Mouse (Mus musculus): ENCODE data around the gene Tssc4. TPM values are rescaled to one million over a fixed set of nuclear protein-coding genes. Genes with fewer than 3 reads are reported as not detected.

Gene Tssc4
- polyA plus RNA-seq, 1 experiment from 2014 or later, result 98.7 TPM

DNA sequence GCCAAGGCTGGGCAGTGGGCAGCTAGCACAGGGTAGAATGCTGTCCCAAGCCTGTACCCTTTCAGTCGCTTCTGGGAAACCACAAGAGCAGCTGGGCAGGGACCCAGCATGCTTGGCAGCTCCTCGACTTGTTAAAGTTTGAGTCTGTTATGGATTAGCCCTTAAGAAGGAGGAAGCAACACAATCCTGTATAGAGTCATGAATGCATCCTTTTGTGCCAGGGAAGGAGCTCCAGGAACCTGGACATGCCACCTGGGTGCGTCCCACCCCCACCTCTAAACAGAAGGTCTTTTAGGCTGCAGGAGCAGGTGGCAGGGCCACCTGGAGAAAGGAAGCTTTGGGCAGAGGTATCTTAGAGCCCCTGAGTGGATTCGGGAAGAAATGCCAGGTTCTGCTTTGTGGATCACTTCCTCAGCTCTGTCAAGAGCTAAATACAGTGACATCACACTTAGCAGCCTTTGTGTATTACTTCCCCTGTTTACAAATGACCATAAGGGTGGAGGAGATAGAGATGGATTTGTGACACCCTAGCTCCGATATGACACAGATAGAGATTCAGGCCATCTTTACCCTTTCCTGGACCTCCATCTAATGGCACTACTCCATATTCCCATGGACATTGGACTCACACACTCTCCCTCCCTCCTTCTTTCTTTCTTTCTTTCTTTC is 9.7 kb upstream of the Tssc4 start:
- H3K27me3 ChIP-seq (replicated peaks; ENCODE audit: control insufficient read depth, insufficient read depth, low read length), result no peaks in the 10 kb centered on the region
- no peak overlapping the region for H3K4me2 ChIP-seq (ENCODE audit: low read length)
- no peaks in the 10 kb centered on the region for H3K9me3 ChIP-seq (ENCODE audit: control insufficient read depth, low read length)
- H3K27ac ChIP-seq (ENCODE audit: low read depth, low read length), result peak overlapping the region; percentile 55; the same call in 1 of the 2 replicates
- H3K4me3 ChIP-seq (ENCODE audit: low read length), result no peak overlapping the region
- peaks cover 18% of the 10 kb centered on the region for H3K36me3 ChIP-seq (ENCODE audit: control insufficient read depth, insufficient read depth, low read length)
- 73% methylated on average over 5 of the region's 5 CpGs for WGBS
- H3K9ac ChIP-seq (ENCODE audit: low read depth, low read length), result no peak overlapping the region
- no peak for ATAC-seq
- H3K4me1 ChIP-seq (ENCODE audit: control insufficient read depth, insufficient read depth, low read depth, low read length), result peaks cover 39% of the 10 kb centered on the region

DNA sequence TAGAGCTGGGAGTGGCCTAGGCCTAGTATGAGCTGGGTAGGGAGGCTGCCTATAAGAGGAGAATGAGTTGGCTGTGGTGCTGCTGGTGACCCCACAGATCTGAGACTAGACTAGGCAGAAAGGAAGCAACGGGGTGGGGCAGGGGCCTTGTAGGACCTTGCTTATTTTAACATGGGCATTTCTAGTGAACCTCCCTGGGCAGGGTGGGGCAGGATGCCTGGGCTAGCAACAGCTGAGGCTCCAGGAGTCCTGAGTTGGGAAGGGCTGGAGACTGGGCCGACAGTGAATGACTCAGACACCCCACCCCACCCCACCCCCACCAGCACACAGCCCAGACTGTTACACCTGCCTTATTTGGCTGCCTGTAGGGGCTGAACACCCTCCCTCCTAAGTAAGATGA is 6.3 kb upstream of the Tssc4 start:
- no peak overlapping the region for H3K4me3 ChIP-seq (ENCODE audit: low read length)
- no peaks in the 10 kb centered on the region for H3K9me3 ChIP-seq (ENCODE audit: control insufficient read depth, low read length)
- no peaks in the 10 kb centered on the region for H3K27me3 ChIP-seq (replicated peaks; ENCODE audit: control insufficient read depth, insufficient read depth, low read length)
- no peak for ATAC-seq
- H3K9ac ChIP-seq (ENCODE audit: low read depth, low read length), result no peak overlapping the region
- no peak overlapping the region for H3K4me2 ChIP-seq (ENCODE audit: low read length)
- WGBS, result 73% methylated on average over 2 of the region's 2 CpGs
- H3K27ac ChIP-seq (ENCODE audit: low read depth, low read length), result no peak overlapping the region
- H3K36me3 ChIP-seq (ENCODE audit: control insufficient read depth, insufficient read depth, low read length), result peaks cover 48% of the 10 kb centered on the region
- H3K4me1 ChIP-seq (ENCODE audit: control insufficient read depth, insufficient read depth, low read depth, low read length), result peaks cover 17% of the 10 kb centered on the region

DNA sequence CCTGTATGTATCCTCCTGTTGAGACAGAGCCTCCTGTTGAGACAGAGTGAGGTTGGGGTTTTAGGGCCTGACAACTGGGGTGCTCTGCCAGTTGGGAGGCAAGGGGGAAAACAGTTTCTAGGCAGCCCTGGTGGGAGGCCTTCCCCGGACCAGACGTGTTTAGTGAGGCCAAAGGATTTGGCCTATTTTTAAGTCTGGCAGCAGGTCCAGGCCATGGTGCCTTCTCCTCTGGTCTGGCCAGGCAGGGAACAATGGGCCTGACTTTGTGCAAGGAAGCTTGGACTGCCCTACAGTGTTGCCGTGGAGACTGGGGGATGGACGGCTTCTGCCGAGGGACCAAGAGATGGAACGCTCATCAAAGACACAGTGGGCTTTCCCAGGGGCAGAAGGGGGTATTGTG is 4.8 kb upstream of the Tssc4 start:
- peak; percentile 23; the same call in 1 of the 2 replicates for ATAC-seq
- 29% methylated on average over 6 of the region's 6 CpGs for WGBS
- Histone ChIP-seq H3K27me3 (replicated peaks; ENCODE audit: control insufficient read depth, insufficient read depth, low read length) (no peaks in the 10 kb centered on the region), H3K4me2 (ENCODE audit: low read length) (no peak overlapping the region), H3K9ac (ENCODE audit: low read depth, low read length) (no peak overlapping the region), H3K9me3 (ENCODE audit: control insufficient read depth, low read length) (no peaks in the 10 kb centered on the region), H3K4me3 (ENCODE audit: low read length) (no peak overlapping the region), H3K36me3 (ENCODE audit: control insufficient read depth, insufficient read depth, low read length) (peaks cover 48% of the 10 kb centered on the region), H3K27ac (ENCODE audit: low read depth, low read length) (peak overlapping the region; percentile 54), H3K4me1 (ENCODE audit: control insufficient read depth, insufficient read depth, low read depth, low read length) (peaks cover 14% of the 10 kb centered on the region)

DNA sequence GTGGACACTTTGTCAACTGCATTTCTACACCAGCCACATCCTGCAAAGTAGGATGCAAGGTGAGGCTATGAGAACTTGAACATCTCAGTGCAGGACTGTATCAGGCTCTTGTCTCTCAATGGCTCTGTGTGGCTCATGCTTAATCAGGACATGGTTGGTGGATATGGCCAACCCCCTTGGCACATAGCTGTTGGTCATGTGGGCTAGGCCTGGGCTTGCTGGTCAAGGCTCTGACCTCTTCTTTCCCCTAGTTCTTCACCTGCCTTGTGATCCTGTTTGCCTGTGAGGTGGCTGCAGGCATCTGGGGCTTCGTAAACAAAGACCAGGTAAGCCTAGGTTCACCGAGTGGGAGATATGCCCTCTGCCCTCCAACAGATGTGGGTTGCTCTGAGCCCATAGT is 3.4 kb upstream of the Tssc4 start:
- Histone ChIP-seq H3K4me3 (ENCODE audit: low read length) (no peak overlapping the region), H3K27me3 (replicated peaks; ENCODE audit: control insufficient read depth, insufficient read depth, low read length) (no peaks in the 10 kb centered on the region), H3K9ac (ENCODE audit: low read depth, low read length) (no peak overlapping the region), H3K4me1 (ENCODE audit: control insufficient read depth, insufficient read depth, low read depth, low read length) (peaks cover 20% of the 10 kb centered on the region), H3K9me3 (ENCODE audit: control insufficient read depth, low read length) (no peaks in the 10 kb centered on the region), H3K27ac (ENCODE audit: low read depth, low read length) (no peak overlapping the region), H3K4me2 (ENCODE audit: low read length) (no peak overlapping the region), H3K36me3 (ENCODE audit: control insufficient read depth, insufficient read depth, low read length) (peaks cover 44% of the 10 kb centered on the region)
- 97% methylated on average over 2 of the region's 2 CpGs for WGBS
- ATAC-seq, result no peak

DNA sequence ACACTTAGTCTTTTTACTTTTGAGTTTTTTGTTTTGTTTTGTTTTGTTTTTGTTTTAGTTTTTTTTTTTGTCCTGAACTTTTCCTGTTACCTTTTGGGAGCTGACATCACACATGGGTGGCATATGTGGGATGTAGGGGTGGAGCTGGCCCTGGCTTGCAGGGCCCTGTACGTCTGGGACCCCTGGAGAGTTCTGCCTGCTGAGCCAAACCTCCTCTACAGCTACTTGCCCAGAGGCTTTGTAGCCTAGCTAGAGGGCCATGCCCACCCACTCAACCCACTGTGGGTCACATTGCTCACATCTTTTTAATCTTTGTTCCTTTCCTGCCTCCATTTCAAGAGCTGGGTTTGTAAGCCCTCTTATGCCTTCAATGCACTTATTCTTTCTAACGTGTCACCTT is 1.6 kb upstream of the Tssc4 start:
- Histone ChIP-seq H3K4me1 (ENCODE audit: control insufficient read depth, insufficient read depth, low read depth, low read length) (peaks cover 23% of the 10 kb centered on the region), H3K4me3 (ENCODE audit: low read length) (no peak overlapping the region), H3K4me2 (ENCODE audit: low read length) (no peak overlapping the region), H3K9ac (ENCODE audit: low read depth, low read length) (no peak overlapping the region), H3K9me3 (ENCODE audit: control insufficient read depth, low read length) (no peaks in the 10 kb centered on the region), H3K27me3 (replicated peaks; ENCODE audit: control insufficient read depth, insufficient read depth, low read length) (no peaks in the 10 kb centered on the region), H3K27ac (ENCODE audit: low read depth, low read length) (no peak overlapping the region; the same call in 1 of the 2 replicates), H3K36me3 (ENCODE audit: control insufficient read depth, insufficient read depth, low read length) (peaks cover 43% of the 10 kb centered on the region)
- WGBS, result 52% methylated on average over 2 of the region's 2 CpGs
- ATAC-seq, result no peak

DNA sequence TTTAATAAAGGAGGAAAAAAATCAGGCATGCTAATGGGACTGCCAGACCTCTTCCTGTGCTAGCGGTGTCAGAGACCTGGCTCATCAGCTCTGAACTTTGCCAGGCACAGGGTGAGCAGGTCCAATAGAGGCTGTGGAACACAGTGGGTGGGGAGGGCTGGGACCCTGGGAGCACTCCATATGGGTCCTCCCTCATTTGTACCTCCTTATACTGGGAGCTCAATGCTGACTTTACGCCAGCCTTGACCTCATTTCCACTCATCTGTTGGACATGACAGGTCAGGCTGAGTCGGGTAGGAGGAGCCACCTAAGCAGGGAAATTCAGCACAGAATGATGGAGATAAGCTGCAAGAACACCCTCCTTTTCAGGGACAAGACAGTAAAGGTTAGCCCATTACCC is 1.2 kb upstream of the Tssc4 start:
- peak overlapping the region; percentile 36 for H3K4me3 ChIP-seq (ENCODE audit: low read length)

DNA sequence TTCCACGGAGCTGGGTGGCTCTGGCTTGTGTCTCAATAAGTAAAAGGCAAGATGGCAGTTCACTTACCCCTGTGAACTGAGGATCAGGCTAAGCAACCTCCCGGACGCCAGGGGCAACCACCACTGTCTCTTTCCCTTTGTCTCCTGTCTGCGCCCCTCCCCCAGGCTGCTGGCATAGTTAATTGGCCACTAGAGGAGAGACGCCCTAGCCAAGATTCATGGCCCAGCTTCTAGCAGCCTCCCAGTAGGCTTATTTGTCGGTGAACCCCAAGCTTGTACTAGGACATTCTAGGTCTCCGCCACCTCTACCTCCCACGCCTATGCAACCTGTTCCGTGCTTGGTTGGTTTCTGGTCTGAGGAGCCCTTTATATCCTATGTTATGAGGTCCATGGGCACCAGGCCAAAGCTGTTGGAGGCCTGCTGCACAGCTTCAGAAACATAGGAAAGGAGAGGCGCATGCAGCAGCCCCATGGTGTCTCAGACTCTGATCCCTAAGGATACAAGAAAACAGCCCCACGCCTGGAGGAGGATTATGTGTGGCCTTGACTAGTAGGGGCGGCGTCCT is 650 bp upstream of the Tssc4 start:
- Histone ChIP-seq H3K27me3 (replicated peaks; ENCODE audit: control insufficient read depth, insufficient read depth, low read length) (no peaks in the 10 kb centered on the region), H3K4me2 (ENCODE audit: low read length) (peak overlapping the region; percentile 59), H3K9ac (ENCODE audit: low read depth, low read length) (peak overlapping the region; percentile 60), H3K27ac (ENCODE audit: low read depth, low read length) (peak overlapping the region; percentile 89), H3K36me3 (ENCODE audit: control insufficient read depth, insufficient read depth, low read length) (peaks cover 36% of the 10 kb centered on the region), H3K9me3 (ENCODE audit: control insufficient read depth, low read length) (no peaks in the 10 kb centered on the region), H3K4me1 (ENCODE audit: control insufficient read depth, insufficient read depth, low read depth, low read length) (peaks cover 23% of the 10 kb centered on the region), H3K4me3 (ENCODE audit: low read length) (peak overlapping the region; percentile 36)
- ATAC-seq, result no peak
- WGBS, result 34% methylated on average over 13 of the region's 13 CpGs

More for the DNA sequence above, 1.2 kb upstream of the Tssc4 start:
- Histone ChIP-seq H3K27me3 (replicated peaks; ENCODE audit: control insufficient read depth, insufficient read depth, low read length) (no peaks in the 10 kb centered on the region), H3K4me2 (ENCODE audit: low read length) (peak overlapping the region; percentile 59), H3K9me3 (ENCODE audit: control insufficient read depth, low read length) (no peaks in the 10 kb centered on the region), H3K36me3 (ENCODE audit: control insufficient read depth, insufficient read depth, low read length) (peaks cover 41% of the 10 kb centered on the region), H3K4me1 (ENCODE audit: control insufficient read depth, insufficient read depth, low read depth, low read length) (peaks cover 23% of the 10 kb centered on the region), H3K27ac (ENCODE audit: low read depth, low read length) (peak overlapping the region; percentile 89), H3K9ac (ENCODE audit: low read depth, low read length) (peak overlapping the region; percentile 60)
- ATAC-seq, result no peak
- WGBS, result 76% methylated on average over 3 of the region's 3 CpGs

DNA sequence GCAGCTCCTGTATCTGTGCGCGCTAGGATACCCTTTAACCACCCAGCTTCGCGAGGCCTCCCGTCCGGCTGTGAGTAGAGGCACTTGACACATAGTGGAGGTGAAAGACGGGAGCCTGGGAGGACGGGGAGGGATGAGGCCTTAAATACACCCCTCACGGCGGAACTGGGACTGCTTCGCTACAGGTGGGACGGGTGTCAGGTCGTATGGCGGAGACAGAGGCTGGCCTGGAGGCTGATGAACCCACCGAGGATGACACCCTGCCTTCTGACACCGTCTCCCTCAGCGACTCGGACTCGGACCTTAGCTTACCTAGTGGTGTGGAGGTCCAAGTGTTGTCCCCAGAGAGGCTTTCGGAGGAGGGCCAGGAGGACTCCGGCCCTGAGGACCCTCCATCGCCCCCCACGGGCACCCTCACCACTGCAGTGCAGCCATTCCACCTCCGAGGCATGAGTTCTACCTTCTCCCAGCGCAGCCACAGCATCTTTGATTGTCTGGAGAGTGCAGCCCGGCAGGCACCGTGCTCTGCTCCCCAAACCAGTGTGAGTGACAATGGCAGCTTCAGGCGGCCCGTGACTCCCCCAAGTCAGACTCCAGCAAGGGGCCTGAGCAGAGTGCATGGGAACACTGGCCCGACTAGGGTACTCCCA is 827 bp downstream of the Tssc4 start:
- Histone ChIP-seq H3K9me3 (ENCODE audit: control insufficient read depth, low read length) (no peaks in the 10 kb centered on the region), H3K4me1 (ENCODE audit: control insufficient read depth, insufficient read depth, low read depth, low read length) (peaks cover 23% of the 10 kb centered on the region), H3K36me3 (ENCODE audit: control insufficient read depth, insufficient read depth, low read length) (peaks cover 26% of the 10 kb centered on the region), H3K4me3 (ENCODE audit: low read length) (peak overlapping the region; percentile 84), H3K27me3 (replicated peaks; ENCODE audit: control insufficient read depth, insufficient read depth, low read length) (no peaks in the 10 kb centered on the region), H3K27ac (ENCODE audit: low read depth, low read length) (peak overlapping the region; percentile 89), H3K4me2 (ENCODE audit: low read length) (peak overlapping the region; percentile 99), H3K9ac (ENCODE audit: low read depth, low read length) (peak overlapping the region; percentile 92)
- no peak for ATAC-seq
- 15% methylated on average over 30 of the region's 30 CpGs for WGBS

DNA sequence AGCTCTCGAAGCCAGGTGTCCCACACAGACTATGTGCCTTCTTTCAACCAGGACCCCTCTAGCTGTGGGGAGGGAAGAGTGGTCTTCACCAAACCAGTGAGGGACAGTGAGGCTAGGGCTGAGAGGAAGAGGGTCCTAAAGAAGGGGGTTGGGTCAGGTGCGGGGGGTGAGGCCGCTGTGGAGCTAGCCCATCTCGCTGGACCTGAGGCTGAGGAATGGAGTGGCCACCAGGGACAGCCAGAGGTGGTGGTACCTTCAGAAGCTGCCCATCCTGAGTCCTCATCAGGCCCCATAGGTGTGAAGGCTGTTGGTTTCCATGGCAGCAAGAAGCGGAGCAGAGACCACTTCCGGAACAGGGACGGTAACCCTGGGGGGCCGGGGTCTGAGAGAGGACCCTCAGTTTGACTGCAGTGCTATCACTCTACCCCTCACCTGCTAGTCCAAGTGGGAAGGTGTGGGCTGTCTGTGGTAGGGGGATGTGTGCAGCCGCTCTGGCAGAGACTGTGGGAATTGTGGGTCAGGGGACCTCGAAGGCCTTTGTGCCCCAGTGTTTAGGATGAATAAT is 1.5 kb downstream of the Tssc4 start:
- H3K4me2 ChIP-seq (ENCODE audit: low read length), result peak overlapping the region; percentile 99
- peaks cover 19% of the 10 kb centered on the region for H3K36me3 ChIP-seq (ENCODE audit: control insufficient read depth, insufficient read depth, low read length)
- H3K4me3 ChIP-seq (ENCODE audit: low read length), result peak overlapping the region; percentile 84
- peaks cover 23% of the 10 kb centered on the region for H3K4me1 ChIP-seq (ENCODE audit: control insufficient read depth, insufficient read depth, low read depth, low read length)
- no peaks in the 10 kb centered on the region for H3K9me3 ChIP-seq (ENCODE audit: control insufficient read depth, low read length)
- no peak overlapping the region for H3K27ac ChIP-seq (ENCODE audit: low read depth, low read length)
- ATAC-seq, result no peak
- H3K9ac ChIP-seq (ENCODE audit: low read depth, low read length), result peak overlapping the region; percentile 92
- WGBS, result 89% methylated on average over 10 of the region's 10 CpGs
- H3K27me3 ChIP-seq (replicated peaks; ENCODE audit: control insufficient read depth, insufficient read depth, low read length), result no peaks in the 10 kb centered on the region
